Mouse (Mus musculus) lung, postnatal 10 days (tissue): Measurements from ENCODE around the gene Il21.

ENCODE experiments used
- DNase-seq: peaks from one replicate; pipeline ENCODE4 v3.0.0; 2021

The Il21 gene

DNA sequence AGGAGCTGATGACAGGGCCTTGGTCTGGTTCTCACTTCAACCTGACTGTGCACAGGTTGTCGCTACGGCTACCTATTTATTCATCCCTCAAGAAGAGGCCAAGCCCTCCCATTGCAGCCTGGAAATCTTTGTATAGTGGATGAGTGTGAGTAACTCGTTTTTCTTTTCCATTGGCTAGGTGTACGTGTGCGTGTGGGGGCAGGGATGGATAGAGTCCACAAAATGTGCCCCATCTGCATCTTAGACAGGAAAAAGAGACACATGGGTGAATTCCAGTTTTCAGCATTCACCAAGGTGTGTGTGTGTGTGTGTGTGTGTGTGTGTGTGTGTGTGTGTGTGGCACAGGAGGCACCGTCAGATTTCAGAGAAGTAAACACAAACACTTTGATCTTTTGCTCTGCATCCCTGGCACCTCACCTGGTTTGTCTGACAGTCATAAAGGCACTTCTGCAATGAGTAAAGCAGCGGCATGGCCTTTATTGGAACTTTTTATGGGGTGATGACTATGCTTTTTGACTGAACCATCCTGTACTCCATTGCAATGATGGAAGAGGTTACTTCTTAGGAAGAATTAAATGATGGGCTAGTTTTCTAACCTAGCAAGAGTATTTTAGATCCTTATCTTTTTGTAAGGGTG, at the start of gene Il21:
Gene Il21 (minus strand): TSS at position 51 of the 637 bp plus-strand sequence.
- DNase-seq, result no peak

DNA sequence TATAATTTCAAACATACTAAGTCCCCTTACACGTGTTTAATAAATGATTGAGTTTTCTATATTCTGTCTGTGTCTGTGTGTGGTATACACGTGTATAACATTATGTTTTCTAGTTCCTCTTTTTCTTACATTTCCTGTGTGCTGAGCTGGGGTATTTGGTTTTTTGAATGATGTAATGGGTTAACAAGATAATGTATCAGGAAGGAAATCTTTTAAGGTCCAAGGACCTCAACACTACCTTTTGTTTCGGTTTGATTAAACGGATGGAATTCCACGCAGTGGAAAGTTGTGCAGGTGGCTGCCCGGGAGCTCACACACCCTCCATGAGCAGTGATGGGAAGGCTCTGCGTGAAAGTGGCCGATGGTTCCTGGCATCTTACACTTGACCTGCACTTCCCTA, 48.4 kb upstream of the Il21 start:
- no peak for DNase-seq

DNA sequence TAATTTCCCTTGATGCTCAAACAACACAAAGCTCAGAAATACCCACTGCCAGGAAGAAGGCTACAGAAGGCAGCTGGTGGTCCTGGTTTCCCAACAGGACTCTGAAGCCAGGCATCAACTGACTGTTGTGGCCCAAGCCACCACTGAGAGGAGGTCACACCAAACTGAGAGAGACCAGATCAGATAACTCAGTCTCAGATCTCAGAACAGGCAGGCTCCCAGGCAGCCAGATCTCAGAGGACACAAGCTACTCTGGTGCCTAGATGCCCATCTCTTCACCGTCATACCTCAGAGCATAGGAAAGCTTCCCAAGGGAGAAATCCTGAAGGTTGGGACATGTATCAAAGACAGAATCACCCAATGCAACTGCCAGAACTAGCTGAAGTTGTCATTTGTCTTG, 47.8 kb upstream of the Il21 start:
- DNase-seq, result no peak

DNA sequence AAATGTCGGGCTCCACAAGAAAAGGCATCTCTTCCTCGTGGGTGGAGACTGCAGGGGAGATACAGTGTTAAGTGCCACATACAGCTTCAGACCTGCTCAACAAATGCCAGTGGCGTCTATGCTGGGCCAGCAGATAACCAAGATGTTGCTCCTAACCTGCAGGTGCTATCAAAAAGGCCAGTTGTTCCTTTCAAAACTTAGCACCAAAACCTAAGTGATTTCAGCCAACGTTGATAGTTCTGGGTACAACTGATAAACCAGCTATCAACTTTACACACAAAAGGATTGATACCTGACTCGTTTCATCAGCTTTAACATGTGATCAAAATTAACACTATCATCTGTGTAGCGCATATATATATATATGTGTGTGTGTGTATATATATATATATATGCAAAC, 42.2 kb upstream of the Il21 start:
- DNase-seq, result no peak

DNA sequence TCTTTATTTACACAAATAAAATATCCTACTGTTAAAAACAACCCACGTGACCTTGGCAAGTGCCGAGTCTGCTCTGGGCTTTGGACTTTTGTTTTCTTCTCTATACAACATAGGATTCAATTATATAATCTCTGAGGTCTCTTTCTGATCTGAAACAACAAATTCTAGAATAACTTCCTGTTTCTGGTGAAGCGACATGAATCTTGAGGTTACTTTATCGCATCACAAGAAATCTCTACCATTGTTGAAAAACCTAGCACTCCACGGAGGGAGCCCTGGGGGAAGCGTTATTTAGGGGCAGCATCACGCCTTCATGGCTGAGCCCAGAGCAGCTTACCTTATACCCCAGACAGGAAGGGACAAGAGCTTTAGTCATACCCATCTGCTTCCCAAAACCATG, 40.7 kb upstream of the Il21 start:
- no peak for DNase-seq

DNA sequence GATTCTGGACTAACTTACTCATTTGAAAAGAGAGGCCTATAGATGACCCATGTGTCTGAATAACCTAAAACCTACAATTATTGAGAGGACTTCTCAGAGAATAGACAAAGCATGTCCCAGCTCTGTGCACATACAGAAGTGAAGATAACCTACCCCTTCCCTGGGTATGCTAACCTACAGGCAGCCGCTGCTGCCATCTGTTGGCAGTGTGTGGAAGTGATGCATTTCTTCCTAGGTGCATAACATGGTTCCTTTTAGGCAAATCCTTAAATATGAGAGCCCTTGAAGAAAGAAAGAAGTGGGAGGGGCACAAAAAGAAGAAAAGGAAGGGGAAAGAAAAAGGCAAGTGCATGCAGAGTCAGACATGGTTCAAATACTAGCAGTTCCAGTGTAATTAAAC, 38.8 kb upstream of the Il21 start:
- DNase-seq, result peak; percentile 62

DNA sequence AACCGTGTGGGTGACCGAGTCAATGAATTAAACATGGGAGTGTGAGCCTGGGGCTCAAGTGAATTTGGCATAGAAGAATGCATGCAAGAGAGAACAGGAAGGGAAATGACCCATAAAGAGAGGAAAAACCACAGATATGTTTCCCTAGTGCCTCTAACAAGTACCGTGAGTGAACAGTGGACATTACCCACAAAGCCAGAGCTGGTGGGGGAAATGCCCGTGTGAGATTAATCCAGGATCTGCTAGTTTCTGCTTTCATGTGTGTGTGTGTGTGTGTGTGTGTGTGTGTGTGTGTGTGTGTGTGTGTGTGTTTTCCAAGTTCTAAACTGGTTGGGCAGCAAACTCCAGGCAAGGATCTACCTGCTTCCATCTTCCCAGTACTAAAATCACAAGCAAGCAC, 37.5 kb upstream of the Il21 start:
- no peak for DNase-seq

DNA sequence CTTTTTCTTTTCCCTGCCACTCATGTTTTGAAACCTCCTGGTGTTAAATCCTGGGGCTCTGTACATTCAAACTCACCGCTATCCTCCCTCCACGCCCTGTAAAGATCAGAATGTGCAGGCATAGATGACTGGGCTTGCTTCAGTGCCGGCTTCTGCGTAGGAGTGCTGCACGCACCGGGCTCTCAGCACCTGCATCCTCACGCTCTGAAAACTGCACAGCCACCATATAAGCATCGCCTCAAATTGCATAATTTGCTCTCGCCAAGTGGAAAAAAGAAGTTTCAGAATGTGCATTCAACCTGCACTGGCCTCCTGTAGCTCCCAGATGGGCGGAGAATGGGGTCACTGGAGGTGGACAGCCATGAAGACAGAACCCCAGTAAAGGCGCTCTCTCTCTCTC, 35.9 kb upstream of the Il21 start:
- no peak for DNase-seq

DNA sequence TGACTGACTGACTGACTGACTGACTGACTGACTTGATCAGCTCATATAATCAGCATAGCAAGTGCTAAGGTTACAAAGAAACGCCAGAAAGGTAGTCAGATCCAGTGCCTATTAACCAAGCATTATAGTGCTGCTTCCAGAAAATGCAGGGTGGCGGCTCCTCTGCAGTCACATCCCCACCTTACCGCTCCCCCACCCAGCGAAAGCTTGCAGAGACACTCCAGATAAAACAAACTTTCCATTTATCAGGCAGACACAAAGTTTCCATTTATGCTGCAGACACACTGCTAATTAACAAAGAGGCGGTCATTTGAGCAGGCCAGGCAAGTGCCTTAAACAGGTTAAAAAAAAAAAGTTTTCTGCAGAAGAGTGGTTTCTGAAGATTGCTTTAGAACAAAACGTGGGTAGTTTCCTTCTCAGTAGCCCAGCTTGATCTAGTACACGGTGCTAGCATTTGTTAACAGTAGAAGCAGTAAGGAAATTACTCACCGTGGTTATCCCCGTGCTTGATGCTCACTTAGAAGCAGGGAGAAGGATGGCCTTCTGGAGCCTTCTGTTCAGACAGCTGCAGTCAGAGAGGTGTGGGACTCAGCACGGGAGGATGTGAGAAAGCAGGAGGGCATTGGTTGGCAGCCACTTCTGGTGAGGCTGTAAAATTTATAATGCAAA, 27.0 kb upstream of the Il21 start:
- no peak for DNase-seq

DNA sequence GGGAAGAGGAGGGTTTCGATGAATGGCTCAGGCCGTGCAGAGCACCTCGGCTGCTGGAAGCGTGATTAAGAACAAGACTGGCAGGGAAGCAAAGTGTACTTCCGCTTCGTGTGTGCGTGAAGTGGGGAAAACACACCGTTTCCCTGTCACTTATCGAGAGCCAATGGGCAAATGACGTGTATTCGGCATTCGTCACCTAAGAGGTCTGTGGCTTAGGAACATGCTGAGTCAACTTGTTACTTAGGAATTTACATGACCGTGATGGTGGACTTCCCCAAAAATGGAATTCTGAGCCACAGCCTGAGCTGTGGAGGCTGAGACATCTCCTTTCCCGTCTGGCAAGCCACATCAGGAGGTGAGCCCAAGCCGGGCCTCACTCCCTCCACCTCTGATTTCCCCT, 25.3 kb upstream of the Il21 start:
- no peak for DNase-seq

DNA sequence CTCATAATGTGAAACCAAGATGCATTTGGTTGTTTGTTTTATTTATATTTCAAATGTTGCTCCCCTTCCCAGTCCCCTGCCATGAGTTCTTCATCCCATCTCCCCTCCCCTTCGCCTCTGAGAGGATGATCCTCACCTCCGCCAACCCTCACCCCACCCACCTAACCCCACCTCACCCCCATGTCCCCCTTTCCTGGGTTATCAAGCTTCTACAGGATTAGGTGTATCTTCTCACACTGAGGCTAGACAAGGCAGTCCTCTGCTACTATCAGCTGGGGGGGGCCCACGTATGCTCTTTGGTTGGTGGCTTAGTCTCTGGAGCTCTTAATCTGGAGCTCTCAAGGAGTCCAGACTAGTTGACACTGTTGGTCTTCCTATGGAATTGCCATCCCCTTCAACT, 18.5 kb upstream of the Il21 start:
- no peak for DNase-seq

DNA sequence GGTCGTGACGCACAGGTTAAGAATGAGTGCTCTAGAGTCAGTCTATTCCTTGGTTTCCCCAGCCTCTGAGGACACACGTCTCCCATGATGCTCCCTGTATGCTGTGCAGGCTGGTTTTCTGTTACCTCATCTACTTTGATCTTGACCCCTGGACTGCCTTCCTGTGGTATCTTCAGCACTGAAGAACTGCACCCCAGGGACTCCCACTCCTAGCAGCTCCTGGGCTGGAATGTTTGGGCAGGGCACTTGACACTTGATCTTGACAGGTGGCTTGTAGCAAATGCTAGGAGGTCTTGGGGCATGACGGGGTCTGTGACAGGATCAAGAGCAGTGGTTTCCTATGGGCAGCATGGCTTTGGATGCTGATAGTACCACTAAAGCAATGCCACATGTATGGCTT, 2.6 kb upstream of the Il21 start:
- DNase-seq, result no peak

DNA sequence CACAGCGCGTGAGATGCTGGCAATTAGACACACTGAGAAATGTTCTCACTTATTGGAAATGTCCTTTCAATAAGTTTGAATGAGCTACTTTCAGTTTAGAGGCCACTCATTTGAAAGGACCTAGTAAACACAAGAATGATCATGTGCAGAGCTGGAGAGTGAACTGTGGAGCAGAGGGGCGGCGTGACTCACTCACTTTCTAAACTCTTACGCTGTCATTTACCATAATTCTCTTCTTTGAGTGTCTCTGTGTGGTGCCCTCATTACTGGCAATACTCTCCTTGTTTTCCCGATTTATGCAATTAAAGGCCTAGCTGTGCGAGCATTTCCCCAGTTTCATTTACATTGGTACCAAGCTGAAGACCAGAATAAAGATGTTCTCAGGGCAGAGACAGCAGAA, 1.3 kb downstream of the Il21 start:
- DNase-seq, result no peak

DNA sequence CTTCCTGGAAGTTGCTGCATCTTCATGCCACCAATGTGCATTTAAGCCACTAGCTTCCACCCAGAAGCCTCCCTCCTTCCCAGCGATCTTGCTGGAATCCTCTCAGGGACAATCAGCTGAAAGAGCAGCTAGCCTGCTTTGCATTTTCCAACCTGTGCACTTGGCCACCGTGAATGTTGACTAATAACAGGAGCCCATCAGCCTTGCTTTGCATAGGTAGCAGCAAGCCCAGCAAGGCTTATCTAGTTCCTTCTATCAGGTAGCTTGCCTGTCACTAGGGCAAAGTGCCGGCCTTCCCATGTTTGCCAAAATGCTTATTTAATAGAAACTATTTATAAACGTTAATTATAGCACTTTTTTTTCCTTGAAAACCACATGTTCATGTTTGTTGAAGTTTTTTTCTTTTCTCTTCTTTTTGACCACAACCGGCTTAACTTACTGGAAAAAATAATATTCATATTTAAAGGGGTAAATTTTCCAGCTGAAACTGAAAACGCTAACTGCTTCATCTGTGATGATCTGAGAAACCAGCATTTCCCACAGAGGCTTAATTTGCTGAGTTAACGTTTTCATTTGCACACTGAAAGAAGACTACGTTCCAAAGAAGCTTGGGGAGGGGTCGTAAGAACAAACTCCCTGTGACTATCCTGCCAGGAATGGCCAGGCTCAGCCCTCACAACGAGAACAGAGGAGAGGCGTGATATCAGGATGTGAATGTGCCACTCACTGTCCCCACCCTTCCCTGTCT, 3.2 kb downstream of the Il21 start:
- DNase-seq, result no peak

DNA sequence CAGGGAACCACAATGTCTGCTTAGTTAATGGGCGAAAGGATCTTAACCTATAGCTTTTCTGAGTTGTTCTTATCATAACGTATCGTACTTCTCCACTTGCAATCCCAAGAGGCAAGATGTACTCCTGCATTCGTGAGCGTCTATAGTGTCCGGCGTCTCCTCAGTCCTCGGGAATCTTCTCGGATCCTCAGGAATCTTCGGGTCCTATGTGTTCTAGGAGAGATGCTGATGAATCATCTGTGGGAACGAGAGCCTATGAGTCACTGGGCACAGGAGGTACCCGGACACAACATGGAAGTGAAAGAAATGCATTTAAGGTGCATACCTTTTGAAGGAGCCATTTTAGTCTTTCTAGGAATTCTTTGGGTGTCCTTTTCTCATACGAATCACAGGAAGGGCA, 7.3 kb downstream of the Il21 start:
- DNase-seq, result no peak

DNA sequence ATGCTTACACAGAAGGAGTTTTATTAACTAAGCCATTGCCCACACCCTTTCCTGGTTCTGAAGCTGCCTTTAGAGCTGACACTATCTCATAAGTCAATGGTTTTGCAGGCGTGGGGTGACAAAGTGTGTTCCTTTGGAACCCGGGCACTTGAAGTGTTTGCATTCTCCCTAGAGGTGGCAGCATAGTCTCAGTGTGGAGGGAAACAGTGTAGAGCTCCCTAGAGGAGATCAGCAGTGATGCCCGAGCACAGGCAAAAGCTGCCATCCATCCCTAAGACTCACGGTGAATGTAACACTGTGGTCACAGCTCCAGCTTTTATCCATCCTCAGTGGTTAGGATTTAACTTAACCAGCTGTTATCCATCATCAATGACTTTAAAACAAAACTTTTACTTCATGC, 13.4 kb downstream of the Il21 start:
- DNase-seq, result peak; percentile 72

DNA sequence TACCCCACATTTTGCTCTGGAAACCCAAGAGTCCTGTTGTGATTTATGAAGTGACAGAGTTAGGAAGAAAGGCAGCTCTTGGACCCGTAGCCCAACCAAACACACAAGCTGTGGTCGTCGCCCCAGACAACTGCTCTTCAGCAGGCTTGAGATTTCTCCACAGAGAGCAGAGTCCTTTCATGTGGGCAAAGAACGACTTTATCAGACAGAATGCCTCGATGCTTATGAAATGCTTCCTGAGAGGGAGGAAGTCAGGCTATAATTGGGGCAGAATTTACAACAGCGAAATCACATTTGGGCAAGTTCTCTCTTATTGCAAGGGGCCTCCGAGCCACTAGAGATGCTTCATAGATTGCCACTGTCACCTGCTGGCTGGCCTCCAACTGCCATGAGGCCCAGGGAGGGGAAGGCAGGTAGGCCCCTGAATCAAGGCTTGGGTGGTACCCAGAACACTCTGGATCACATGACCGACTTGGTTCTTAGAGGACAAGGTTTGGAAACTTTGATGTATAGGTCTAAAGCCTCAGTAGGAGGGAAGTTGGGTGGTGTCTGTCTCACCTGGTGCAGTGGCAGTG, 27.1 kb downstream of the Il21 start:
- DNase-seq, result no peak

DNA sequence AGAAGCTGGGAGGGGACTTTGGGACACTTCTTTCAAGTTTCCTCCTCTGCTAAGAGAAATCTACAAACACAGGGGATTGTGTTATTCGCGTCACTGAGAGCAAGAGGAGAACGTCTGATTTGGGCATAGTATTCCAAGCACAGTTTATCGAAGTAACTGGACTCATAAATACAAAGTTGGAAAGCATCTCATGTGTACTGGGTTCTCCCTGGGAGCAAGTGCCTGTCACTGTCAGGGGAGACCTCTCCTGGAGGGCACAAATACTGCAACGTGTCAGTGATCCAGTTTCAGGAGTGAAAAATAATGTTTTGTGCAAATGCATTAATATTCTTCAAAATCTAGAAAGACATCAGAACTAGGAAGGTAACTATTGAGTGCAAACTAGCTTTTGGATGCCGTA, 27.9 kb downstream of the Il21 start:
- DNase-seq, result peak; percentile 73

DNA sequence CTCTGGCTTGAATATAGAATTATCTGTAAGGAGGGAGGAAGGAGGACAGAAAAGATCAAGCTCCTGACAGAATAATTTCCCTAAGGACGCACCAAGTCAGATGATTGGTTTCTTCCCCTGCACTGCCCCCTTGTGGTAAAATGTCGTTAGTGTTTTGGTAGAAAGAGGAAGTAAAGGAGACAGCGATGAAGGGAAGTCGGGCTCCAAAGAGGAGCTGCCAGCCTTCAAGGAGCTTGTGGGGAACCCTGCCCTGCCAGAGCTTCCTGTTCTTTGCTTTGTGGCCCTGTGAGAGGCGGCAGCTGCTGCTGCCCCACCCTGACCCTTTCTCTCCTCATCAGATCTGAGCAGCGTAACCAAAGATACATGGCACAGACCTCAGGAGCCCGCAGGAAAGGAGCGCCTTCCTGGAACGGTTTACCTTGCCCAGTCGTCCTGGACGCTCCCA, 28.4 kb downstream of the Il21 start:
- DNase-seq, result peak; percentile 91

DNA sequence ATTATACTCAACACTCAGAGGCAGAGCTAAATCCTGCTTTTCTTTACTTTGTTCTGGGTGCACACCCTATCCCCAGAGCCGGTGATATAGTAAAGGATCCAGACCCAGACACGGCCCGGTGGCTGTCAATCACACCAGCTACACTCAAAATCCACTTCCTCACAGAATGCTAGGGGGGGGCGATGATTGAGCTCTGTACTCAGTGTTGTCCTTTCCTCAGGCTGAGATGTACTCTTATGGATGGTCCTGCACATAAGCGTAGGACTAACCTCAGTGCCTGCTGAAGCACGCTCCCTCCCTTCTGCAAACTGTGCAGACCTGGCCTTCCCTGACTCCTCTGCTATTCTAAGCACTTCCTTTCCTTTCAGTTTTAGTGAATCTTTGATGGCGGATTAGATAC, 29.6 kb downstream of the Il21 start:
- DNase-seq, result no peak

DNA sequence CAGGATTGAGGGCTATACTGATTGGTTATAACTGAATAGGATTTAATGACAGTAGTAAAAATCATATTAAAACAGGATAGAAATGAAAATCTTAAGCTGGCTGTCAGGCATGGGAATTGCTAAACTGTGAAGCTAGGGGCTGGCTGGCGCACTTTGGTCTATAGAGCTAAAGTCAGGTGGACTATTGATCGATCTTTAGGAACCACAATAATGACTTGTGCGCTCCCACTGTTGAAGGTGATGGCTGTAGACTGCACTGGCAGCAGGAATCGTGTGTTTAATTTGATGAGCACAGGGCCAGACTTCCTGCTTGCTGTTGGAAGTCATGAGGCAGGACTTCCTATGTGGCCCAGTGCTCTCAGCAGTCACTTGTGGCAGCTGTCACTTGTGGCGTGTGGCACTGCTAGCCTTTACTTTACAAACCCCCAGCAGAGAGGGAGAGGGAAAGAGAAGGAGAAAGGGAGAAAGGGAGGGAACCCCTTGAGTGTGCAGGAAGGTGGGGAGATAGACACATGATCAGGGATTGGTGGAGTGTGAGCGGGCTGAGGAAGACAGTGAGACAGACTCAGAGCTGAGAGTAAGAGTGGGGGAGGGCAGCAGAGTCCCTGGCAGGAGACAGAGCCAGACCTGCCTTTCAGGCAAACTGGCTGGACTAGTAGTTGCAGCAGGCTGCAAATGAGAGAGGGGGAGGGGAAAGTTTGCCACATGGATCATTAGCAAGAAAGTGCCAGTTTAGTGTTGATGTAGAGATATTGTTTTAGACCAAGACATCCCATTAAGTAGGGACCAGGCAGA, 31.1 kb downstream of the Il21 start:
- DNase-seq, result no peak

DNA sequence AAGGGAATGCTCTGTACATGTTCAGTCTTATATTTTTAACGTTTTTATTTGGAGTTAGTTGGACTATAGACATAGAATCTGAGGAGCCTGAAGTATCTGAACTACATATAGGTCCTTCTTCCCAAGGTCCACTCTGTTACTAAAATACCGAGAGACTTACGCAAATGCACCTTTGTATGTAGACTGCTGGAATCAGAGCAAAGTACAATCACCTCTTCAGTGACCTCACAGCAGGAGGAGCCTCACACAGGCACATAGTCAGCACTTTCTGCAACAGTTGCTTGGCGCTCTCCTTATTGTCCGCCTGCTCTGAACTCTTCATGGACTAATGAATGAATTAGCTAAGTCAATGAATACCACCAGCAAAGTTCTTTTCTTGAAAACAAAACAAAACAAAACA, 34.1 kb downstream of the Il21 start:
- no peak for DNase-seq

DNA sequence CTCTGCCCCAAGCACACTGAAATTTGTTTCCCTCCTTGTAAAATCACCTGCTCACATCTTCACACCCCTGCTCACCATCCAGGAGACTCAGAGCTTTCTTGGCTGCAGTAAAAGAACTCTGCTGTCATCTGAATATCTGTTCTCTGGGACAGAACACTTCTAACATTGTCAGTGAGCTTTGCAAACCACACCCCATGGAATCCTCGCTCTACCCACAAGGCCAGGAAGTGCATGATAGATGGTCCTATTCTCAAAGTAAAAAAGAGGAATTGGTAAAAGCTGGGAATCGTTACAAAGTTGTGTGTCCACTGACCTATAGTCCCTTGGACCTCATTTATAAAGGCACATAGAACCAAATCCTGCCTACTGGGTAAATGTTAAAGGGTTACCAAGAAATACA, 40.5 kb downstream of the Il21 start:
- DNase-seq, result no peak
